Mouse (Mus musculus) layer of hippocampus, postnatal 36 days (tissue): ENCODE data around the gene Otop2. TPM values are rescaled to one million over a fixed set of nuclear protein-coding genes. Genes with fewer than 3 reads are reported as not detected.

Experiments
- DNase-seq, 2 experiments: peaks; one replicate each; pipeline ENCODE4 v3.0.0; 2022
- total RNA-seq, 2 experiments: library from RNA; stranded (reverse); gene quantifications; 2 replicates each; pipeline ENCODE4 v1.2.3; 2021

Otop2 gene
- total RNA-seq, 2 experiments from 2014 or later, result 0.52 TPM; not detected in 1

DNA sequence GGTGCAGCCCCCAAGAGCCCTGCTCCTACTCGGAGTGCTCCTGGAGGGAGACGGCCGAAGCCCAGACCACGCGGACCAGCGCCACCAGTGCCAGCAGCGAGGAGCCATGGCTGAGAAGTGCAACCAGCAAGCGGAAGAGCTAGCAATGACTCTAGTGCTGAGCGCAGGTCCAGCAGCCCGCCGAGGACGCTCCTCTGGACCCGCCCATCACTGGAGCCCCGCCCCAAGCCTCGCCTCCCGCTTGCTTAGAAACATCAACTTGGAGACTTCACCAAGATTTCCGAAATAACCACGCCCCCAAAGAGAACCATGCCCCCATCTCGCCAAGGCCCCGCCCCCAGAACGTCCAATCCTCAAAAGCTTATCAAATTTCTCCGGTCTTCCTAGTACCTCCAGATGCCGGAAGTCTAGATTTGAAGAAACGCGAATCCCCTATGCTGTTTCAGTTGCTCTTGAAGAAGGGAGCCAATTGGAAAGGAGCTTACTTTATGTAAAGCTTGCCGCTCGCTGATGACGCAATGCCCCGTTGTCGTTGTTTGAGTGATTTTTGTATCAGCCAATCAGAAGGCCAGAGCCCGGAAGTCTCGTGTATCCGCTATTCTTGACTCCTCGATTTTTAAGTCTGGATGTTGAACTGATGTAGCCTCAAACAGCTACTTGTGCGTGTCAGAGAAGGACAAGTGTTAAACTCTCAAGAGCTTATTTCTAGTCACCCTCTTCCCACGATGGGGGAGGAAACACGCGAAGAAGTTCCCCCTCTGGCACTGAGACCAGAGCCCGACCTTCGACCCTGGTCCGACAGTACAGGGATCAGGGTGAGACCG, 30.0 kb upstream of the Otop2 start, which contains the start of gene Fdxr:
Fdxr (minus strand) TSS at position 271 of the 824 bp plus-strand sequence.
- peak; percentile 94 to 95 for DNase-seq

GRCm38 (mm10) chr11:115277604-115277975, 29.4 kb upstream of the Otop2 start:
- DNase-seq, result no peak

GRCm38 (mm10) chr11:115278176-115278575, 28.8 kb upstream of the Otop2 start:
- DNase-seq, result no peak

DNA sequence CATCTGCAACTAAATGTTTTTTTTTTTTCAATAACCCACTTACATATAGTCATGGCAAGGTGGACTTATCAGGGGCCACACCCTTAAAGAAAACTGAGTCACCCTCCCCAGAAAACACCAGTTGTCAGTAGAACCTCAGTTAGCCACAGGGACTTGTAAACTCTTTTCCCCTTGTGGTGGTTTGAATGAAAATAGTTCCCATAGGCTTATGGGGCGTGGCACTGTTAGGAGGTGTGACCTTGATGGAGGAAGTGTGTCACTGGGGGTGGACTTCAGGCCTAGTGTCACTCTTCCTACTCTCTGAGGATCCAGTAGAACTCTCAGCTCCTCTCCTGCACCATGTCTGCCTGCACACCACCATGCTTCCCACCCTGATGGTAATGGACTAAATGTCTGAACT, 27.2 kb upstream of the Otop2 start:
- no peak for DNase-seq

- DNase-seq, result peak; percentile 52 to 57
Observed at GRCm38 (mm10) chr11:115282295-115282694, 24.7 kb upstream of the Otop2 start.

GRCm38 (mm10) chr11:115282723-115283485, 24.1 kb upstream of the Otop2 start:
- DNase-seq, result no peak

GRCm38 (mm10) chr11:115283486-115283765, 23.5 kb upstream of the Otop2 start:
- no peak for DNase-seq

DNA sequence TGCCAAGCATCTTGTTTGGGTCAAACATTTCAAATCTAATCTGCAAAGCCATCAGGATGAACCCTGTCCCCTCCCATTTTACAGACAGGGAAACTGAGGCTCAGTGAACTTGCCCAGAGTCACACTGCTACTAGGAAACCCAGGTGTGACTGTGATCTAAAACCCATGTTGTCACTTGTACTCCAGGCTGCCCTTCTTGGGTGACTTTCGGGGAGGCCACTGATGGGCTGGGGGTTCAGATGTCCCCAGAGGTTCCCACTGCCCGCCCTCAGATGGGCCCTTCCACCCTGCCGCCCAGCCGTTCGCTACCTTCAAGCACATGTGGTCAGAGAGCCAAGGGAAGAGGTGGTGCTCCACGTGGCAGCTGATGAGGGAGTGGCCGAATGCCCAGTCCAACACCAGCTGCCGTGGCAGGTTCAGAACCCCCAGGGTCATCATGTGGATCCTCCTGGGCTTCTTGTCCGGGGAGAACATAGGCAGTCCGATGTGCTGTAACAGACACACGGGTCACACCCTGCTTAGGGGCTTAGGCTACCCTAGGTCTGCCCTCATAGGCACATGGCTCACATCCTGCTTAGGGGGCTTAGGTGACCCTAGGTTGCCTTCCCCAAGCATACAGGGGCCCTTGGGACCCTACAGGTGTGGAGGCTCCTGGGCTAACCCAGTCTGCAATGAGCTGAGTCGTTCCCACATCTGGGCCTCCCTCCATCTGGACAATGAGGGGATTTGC, 22.9 kb upstream of the Otop2 start:
- no peak for DNase-seq

DNA sequence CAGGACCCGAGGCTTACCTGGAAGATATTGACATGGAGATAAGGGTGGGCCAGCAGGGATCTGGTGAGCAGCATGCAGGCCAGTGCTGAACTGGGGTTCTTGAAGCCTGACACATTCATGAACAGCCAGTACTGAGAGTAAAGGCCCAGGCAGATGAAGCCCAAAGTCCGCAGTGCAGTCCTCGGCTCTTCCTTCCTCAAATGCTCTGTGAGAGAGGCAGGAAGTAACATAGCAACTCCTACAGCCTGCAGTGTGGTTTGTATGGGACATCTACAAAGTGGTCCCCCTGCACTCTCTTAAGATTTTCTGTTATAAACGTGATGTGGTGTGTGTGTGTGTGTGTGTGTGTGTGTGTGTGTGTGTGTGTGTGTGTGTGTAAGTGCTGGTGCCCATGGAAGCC, 21.7 kb upstream of the Otop2 start:
- DNase-seq, result no peak

DNA sequence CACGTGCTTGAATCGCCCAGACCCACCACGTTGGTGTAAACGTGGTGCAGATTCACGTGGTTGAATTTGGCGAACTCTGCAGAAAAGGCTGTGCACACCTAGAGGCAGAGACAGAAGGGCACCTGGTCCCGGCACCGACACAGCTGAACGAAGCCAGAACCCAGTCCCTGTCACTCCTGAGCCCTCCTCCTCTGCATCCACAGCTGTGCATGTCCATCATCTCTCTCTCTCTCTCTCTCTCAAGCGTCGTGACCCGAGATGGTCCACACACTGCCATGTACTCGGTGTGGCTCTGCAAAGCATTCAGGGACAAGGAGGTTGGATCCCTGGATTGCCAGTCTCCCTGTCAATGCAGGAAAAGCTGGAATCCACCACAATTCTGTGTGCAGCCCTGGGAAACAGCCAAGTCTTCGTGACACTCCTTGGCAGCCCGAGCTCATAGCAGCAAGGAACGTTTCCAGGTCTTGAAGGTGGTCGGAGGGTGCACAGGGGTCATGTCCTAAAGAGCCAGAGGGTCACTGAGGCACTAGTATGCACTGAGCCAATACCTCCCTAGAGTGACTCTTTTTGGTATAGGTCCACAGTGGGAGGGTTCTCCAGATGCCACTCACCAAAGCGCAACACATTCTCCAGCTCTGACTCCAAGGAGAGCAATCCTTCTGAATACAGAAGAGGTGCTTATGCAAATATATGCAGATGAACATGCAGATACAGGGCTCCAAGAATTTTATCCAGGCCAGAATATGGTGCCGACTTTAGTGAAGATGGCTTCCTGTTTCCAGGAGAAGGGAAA, 20.6 kb upstream of the Otop2 start:
- no peak for DNase-seq

DNA sequence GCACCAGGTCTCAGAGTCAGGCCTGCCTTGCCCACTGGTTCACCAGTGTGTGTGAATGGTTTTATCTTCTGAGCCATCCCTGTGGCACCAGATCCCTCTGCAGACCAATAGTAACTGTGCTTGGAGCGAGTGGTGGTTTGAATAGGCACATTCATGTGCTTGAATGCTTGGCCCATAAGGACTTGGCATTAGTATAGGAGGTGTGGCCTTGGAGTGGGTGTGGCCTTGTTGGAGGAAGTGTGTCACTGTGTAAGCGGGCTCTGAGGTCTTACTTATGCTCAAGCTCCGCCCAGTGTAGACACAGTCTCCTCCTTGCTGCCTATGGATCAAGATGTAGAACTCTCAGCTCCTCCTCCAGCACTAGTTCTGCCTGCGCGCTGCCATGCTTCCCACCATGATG, 19.6 kb upstream of the Otop2 start:
- DNase-seq, result no peak

GRCm38 (mm10) chr11:115288305-115288704, 18.7 kb upstream of the Otop2 start:
- no peak for DNase-seq

- no peak for DNase-seq
Observed at GRCm38 (mm10) chr11:115289885-115290284, 17.1 kb upstream of the Otop2 start.

GRCm38 (mm10) chr11:115290314-115290713, 16.6 kb upstream of the Otop2 start:
- no peak for DNase-seq

DNA sequence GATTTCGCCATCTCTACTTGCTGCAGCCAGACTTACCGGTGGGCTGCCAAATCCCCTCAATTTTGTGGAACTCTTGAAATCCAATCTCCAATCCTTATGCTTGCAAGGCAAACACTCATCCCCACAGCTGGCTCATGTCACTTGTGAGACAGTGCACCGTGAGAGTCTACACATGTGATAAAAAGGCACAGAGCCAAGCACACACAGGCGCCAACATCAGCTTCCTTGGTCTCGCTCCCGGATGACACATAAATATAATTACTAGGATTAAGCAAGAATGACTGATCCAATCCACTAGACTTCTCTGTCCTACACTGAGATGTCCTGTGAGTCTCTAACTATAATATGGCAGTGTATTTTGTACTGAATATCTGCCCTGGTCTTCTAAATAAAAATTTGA, 16.0 kb upstream of the Otop2 start:
- DNase-seq, result no peak

GRCm38 (mm10) chr11:115291503-115291902, 15.5 kb upstream of the Otop2 start:
- no peak for DNase-seq

DNA sequence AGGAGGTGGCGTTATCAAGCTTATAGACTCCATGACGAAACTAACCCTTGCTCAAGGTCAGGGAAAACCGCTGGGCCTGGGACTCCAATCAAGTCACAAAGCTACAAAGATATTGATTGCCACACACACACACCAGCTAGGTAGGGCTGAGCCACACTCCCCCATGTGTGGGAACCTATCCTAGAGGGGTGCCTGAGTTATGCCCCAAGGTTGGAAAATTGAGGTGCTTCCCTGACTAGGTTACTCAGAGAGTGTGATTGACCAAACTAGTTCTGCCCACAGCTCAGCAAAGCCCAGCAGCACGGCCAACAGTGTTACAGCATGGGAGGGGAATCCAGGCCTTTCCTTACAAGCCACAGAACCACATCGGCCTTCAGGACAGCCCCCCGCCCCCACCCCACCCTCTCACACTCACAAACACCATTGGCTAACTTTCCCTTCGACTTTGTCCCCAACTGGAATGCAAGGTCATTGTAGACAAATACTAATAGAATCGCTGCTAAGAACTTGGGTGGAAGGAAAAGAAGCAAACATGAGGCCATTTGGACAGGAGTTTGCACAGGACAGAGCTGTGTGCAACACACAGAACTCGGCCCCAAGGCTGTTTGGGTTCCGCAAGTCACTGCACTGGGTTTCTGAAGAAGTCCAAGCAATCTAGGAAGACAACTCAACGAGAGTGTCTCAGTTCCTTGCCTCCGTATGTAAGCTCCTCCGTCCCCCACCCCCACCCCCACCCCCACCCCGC, 14.2 kb upstream of the Otop2 start:
- no peak for DNase-seq

DNA sequence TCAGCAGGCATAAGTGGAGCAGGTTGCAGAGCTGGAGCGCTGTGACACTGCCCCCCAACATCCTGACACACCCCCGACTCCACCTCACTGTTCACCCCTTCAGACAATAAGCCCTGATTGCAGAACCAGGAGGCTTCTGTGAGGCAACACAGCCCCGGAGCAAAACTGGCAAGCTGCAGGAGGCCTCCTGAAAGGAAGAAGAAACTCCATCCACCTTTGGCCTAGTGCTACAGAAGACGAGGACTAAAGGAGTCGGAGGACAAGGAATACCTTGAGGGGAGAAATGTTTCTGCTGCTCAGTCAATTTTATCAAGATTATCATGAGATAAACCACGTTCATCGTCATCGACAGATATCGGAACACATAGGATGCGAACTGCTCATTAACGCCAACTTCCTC, 11.0 kb upstream of the Otop2 start:
- no peak for DNase-seq

- DNase-seq, result no peak
Observed at GRCm38 (mm10) chr11:115296471-115297210, 10.3 kb upstream of the Otop2 start.

DNA sequence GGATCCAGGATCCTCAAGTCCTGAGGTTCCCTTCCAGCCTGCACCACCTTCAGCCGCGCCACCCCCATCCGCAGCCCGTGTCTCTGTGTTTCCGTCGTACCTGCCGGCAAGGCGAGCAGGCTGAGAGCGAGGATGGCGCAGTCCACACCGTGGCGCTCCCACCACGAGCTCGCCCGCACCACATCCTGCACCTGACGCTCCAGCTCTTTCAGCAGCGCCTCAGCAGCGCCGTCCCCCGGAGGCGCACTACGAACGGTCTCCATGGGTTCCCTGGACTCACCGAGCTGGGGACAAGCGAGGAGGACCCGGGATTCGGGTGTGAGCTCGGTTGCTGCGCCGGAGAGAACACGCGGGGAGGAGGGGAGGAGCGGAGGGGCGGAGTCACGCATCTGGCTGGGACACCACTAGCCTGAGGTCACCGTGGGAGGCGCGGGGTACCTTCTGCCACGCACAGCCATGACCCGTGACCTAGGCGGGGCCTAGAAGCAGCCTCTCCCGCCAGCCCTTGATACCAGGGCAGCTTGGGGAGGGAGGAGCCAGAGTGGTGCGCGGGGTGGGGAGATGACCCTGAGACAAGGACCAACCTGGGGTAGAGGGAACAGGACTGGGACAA, 9.6 kb upstream of the Otop2 start, which contains the start of gene Fads6:
Fads6 (minus strand) TSS at position 450 of the 613 bp plus-strand sequence.
- DNase-seq, result peak; percentile 69 to 76
